Mouse (Mus musculus) layer of hippocampus, adult 2 months (tissue): ENCODE measurements around the gene Svs2. TPM values are rescaled to one million over a fixed set of nuclear protein-coding genes. Genes with fewer than 3 reads are reported as not detected.

Source experiments
- DNase-seq, 2 experiments: peaks; one replicate each; pipeline ENCODE4 v3.0.0; 2022; ENCODE audit warnings: low spot score in 2 of 2
- H3K27ac ChIP-seq: fragments of 200-600 bp; 2 replicates; pipeline ENCODE4 v1.8.1; 2022
- H3K4me3 ChIP-seq: fragments of 200-600 bp; 2 replicates; pipeline ENCODE4 v1.8.1; 2022; ENCODE audit warnings: mild to moderate bottlenecking
- CTCF ChIP-seq: fragments of 200-600 bp; conservative IDR thresholded peaks from 2 replicates; pipeline ENCODE4 v1.8.1; 2022; ENCODE audit warnings: antibody characterized with exemption, mild to moderate bottlenecking, moderate library complexity
- total RNA-seq, 2 experiments: library from RNA; stranded (reverse); gene quantifications; 2 replicates each; pipeline ENCODE4 v1.2.3; 2021

Gene Svs2
- total RNA-seq, 2 experiments from 2014 or later = not detected

- no peak for TF ChIP-seq CTCF
- no peak overlapping the region for H3K27ac ChIP-seq
- no peak for DNase-seq
- H3K4me3 ChIP-seq = no peak overlapping the region
Measured at GRCm38 (mm10) chr2:164195971-164196699, 42.1 kb downstream of the Svs2 start.

- H3K27ac ChIP-seq = no peak overlapping the region
- no peak for DNase-seq
- no peak for TF ChIP-seq CTCF
Measured at GRCm38 (mm10) chr2:164194959-164195630, 43.2 kb downstream of the Svs2 start.

GRCm38 (mm10) chr2:164192279-164192678, 46.0 kb downstream of the Svs2 start:
- DNase-seq = no peak
- no peak overlapping the region for H3K4me3 ChIP-seq
- H3K27ac ChIP-seq = no peak overlapping the region
- TF ChIP-seq CTCF = no peak

More at GRCm38 (mm10) chr2:164194959-164195630, 43.2 kb downstream of the Svs2 start:
- no peak overlapping the region for H3K4me3 ChIP-seq

- H3K4me3 ChIP-seq = no peak within 1 kb of the TSS
- no peak for TF ChIP-seq CTCF
- H3K27ac ChIP-seq = no peak within 1 kb of the TSS
- no peak for DNase-seq
Measured at GRCm38 (mm10) chr2:164190576-164190975, 47.7 kb downstream of the Svs2 start, which contains the start of gene Wfdc12. TSS of gene Wfdc12 (minus strand) at chr2:164190608.

- peak; percentile 67 for TF ChIP-seq CTCF
- H3K27ac ChIP-seq = no peak overlapping the region
- no peak overlapping the region for H3K4me3 ChIP-seq
- DNase-seq = no peak
Measured at GRCm38 (mm10) chr2:164188722-164189121, 49.5 kb downstream of the Svs2 start.

Other genes starting within 250 kb of the Svs2 start
- gene Ywhab, start 243.5 kb downstream of the Svs2 start, total RNA-seq = 100 to 1,000 TPM; 520 to 529 TPM
- gene Pabpc1l, start 213.0 kb downstream of the Svs2 start, total RNA-seq = 1 to 10 TPM; 1.1 to 1.2 TPM
- gene Stk4, start 168.1 kb downstream of the Svs2 start, total RNA-seq = 10 to 100 TPM; 46.9 to 50.4 TPM
- gene Tomm34, start 167.3 kb downstream of the Svs2 start, total RNA-seq = 100 to 1,000 TPM; 107 to 108 TPM
- gene Kcns1, start 67.4 kb downstream of the Svs2 start, total RNA-seq = 1 to 10 TPM; 4.4 to 5.7 TPM
- gene Wfdc5, start 55.7 kb downstream of the Svs2 start, total RNA-seq = not detected
- gene Wfdc12, start 47.9 kb downstream of the Svs2 start, total RNA-seq = not detected
- not detected for gene Wfdc15a, start 38.3 kb downstream of the Svs2 start, total RNA-seq
- not detected for gene Wfdc15b, start 16.8 kb downstream of the Svs2 start, total RNA-seq
- not detected for gene Svs3b, start 18.2 kb upstream of the Svs2 start, total RNA-seq
- not detected for gene Svs4, start 40.0 kb upstream of the Svs2 start, total RNA-seq
- not detected for gene Svs3a, start 50.8 kb upstream of the Svs2 start, total RNA-seq
- not detected for gene Svs6, start 78.3 kb upstream of the Svs2 start, total RNA-seq
- not detected for gene Svs5, start 94.3 kb upstream of the Svs2 start, total RNA-seq
- 1 to 10 TPM in 1 of 2 experiments, not detected in 1; 1.8 TPM for gene Slpi, start 150.6 kb upstream of the Svs2 start, total RNA-seq
- gene Rbpjl, start 164.7 kb upstream of the Svs2 start, total RNA-seq = under 1 TPM; 0.07 to 0.46 TPM
- gene Matn4, start 166.7 kb upstream of the Svs2 start, total RNA-seq = 10 to 100 TPM; 10.3 to 11.2 TPM
- 100 to 1,000 TPM; 122 to 137 TPM for gene Sdc4, start 205.4 kb upstream of the Svs2 start, total RNA-seq
- gene Sys1, start 218.5 kb upstream of the Svs2 start, total RNA-seq = 10 to 100 TPM; 40.8 to 41.0 TPM
- 1 to 10 TPM; 6.2 to 6.9 TPM for gene Gm20458, start 222.5 kb upstream of the Svs2 start, total RNA-seq
- not detected for gene Trp53tg5, start 235.3 kb upstream of the Svs2 start, total RNA-seq
- gene Dbndd2, start 247.6 kb upstream of the Svs2 start, total RNA-seq = 100 to 1,000 TPM; 111 to 112 TPM